Mouse (Mus musculus) brain, embryonic 14.5 days (tissue): ENCODE data around the gene Rragd. TPM values are rescaled to one million over a fixed set of nuclear protein-coding genes. Genes with fewer than 3 reads are reported as not detected.

Experiments used
- DNase-seq: peaks from one replicate; pipeline ENCODE4 v3.0.0-alpha.2; 2011; ENCODE audit warnings: low read depth
- CTCF ChIP-seq: fragments of 200-500 bp; IDR thresholded peaks from 2 replicates; pipeline ENCODE4 v1.5.1; 2012; ENCODE audit warnings: inconsistent platforms, mild to moderate bottlenecking, moderate library complexity, borderline replicate concordance; ENCODE audit not compliant: insufficient read depth, insufficient read length; ENCODE audit errors: extremely low read depth
- POLR2A ChIP-seq: fragments of 200-500 bp; IDR thresholded peaks from 2 replicates; pipeline ENCODE4 v1.6.1; 2012; ENCODE audit warnings: mild to moderate bottlenecking, inconsistent platforms, borderline replicate concordance; ENCODE audit not compliant: poor library complexity, insufficient read depth, insufficient read length, severe bottlenecking; ENCODE audit errors: extremely low read depth
- polyA plus RNA-seq: library from polyadenylated mRNA; depleted of rRNA; stranded (reverse); fragments of >200 nt; gene quantifications from 2 replicates; pipeline ENCODE4 v1.2.3, GENCODE M21; 2012

Rragd gene
- polyA plus RNA-seq, 1 experiment = 27.0 TPM

GRCm38 (mm10) chr4:33024420-33024819 lies 41.6 kb downstream of the Rragd start:
- TF ChIP-seq CTCF (no peak), POLR2A (no peak)

GRCm38 (mm10) chr4:33029104-33029503 lies 46.3 kb downstream of the Rragd start:
- TF ChIP-seq POLR2A (no peak), CTCF (no peak)
- DNase-seq = no peak

More at GRCm38 (mm10) chr4:33024420-33024819, 41.6 kb downstream of the Rragd start:
- DNase-seq = no peak

- no peak for TF ChIP-seq CTCF
- TF ChIP-seq POLR2A = no peak
- peak; percentile 68 for DNase-seq
Measured at GRCm38 (mm10) chr4:33030264-33031194, 47.7 kb downstream of the Rragd start.

- TF ChIP-seq POLR2A (peak; percentile 93), CTCF (no peak)
- DNase-seq = peak; percentile 96
Measured at GRCm38 (mm10) chr4:33031195-33031960, 48.5 kb downstream of the Rragd start, which contains the start of gene Ube2j1. TSS of gene Ube2j1 (plus strand) at chr4:33031416.

GRCm38 (mm10) chr4:33032045-33032444 lies 49.2 kb downstream of the Rragd start:
- DNase-seq = peak; percentile 21

GRCm38 (mm10) chr4:33033515-33033914 lies 50.7 kb downstream of the Rragd start:
- TF ChIP-seq POLR2A = no peak
- TF ChIP-seq CTCF = no peak
- DNase-seq = no peak

More at GRCm38 (mm10) chr4:33032045-33032444, 49.2 kb downstream of the Rragd start:
- TF ChIP-seq POLR2A = no peak
- TF ChIP-seq CTCF = no peak

GRCm38 (mm10) chr4:33039826-33040225 lies 57.0 kb downstream of the Rragd start:
- DNase-seq = no peak
- no peak for TF ChIP-seq CTCF
- TF ChIP-seq POLR2A = no peak

- TF ChIP-seq CTCF = no peak
- no peak for TF ChIP-seq POLR2A
- DNase-seq = no peak
Measured at GRCm38 (mm10) chr4:33049601-33050000, 66.8 kb downstream of the Rragd start.

GRCm38 (mm10) chr4:33052055-33052454 lies 69.2 kb downstream of the Rragd start:
- no peak for TF ChIP-seq CTCF
- no peak for TF ChIP-seq POLR2A
- no peak for DNase-seq

- TF ChIP-seq CTCF (no peak), POLR2A (no peak)
- DNase-seq = peak; percentile 31
Measured at GRCm38 (mm10) chr4:33052650-33053049, 69.8 kb downstream of the Rragd start.

- DNase-seq = no peak
- TF ChIP-seq POLR2A (no peak), CTCF (no peak)
Measured at GRCm38 (mm10) chr4:33054426-33054825, 71.6 kb downstream of the Rragd start.

- TF ChIP-seq POLR2A (no peak), CTCF (no peak)
- no peak for DNase-seq
Measured at GRCm38 (mm10) chr4:33056317-33056716, 73.5 kb downstream of the Rragd start.
